Mouse (Mus musculus) erythroblast, embryonic 14.5 days (primary cell): Measurements from ENCODE around the gene Fignl2. TPM values are rescaled to one million over a fixed set of nuclear protein-coding genes. Genes with fewer than 3 reads are reported as not detected.

ENCODE experiments used
- H3K27me3 ChIP-seq: 2 replicates; pipeline ENCODE4 v1.6.1; 2012; ENCODE audit warnings: inconsistent platforms; ENCODE audit not compliant: control insufficient read depth
- H3K36me3 ChIP-seq: 2 replicates; pipeline ENCODE4 v1.6.1; 2012; ENCODE audit warnings: mild to moderate bottlenecking, inconsistent platforms; ENCODE audit not compliant: control insufficient read depth
- H3K4me1 ChIP-seq: 2 replicates; pipeline ENCODE4 v1.6.1; 2012; ENCODE audit warnings: inconsistent platforms; ENCODE audit not compliant: control insufficient read depth
- H3K4me3 ChIP-seq: replicated peaks from 2 replicates; pipeline ENCODE3; 2012; ENCODE audit warnings: moderate library complexity, mild to moderate bottlenecking, inconsistent platforms
- H3K9me3 ChIP-seq: 2 replicates; pipeline ENCODE4 v1.6.1; 2012; ENCODE audit warnings: low read length, inconsistent platforms, mixed read lengths; ENCODE audit not compliant: control insufficient read depth
- GATA1 ChIP-seq: IDR thresholded peaks from 2 replicates; pipeline ENCODE4 v1.6.1; 2012; ENCODE audit warnings: low read length, inconsistent platforms, mixed read lengths
- TAL1 ChIP-seq: IDR thresholded peaks from 3 replicates; pipeline ENCODE4 v1.6.1; 2012; ENCODE audit warnings: low read length, inconsistent platforms, mixed read lengths
- polyA plus RNA-seq: library from polyadenylated mRNA; stranded (reverse); fragments of >175 nt; gene quantifications from 2 replicates; pipeline ENCODE4 v1.2.3, GENCODE M21; 2012

The Fignl2 gene
- polyA plus RNA-seq, 1 experiment = not detected

DNA sequence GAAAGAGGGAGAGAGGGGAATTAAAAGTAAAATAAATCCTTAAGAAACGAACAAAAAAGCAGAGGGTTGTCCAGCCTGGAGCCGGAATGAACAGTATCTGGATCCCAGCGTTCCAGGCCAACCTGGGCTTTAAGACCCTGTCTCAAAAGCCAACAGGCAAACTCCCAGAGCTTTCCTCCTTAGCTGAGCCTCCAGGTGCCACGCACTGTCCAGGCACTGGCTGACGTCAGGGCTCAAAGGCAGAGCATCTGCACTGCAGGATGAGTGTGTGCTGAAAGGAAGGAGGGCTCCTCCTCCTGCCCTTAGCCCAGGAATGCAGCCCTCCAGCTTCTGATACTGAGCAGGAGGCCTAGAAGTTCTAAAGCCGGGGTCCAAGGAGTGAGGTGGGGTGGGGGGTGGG lies 15.6 kb upstream of the Fignl2 start:
- Histone ChIP-seq H3K27me3 (peaks cover 11% of the 10 kb centered on the region), H3K9me3 (no peaks in the 10 kb centered on the region), H3K4me3 (no peak overlapping the region), H3K4me1 (no peaks in the 10 kb centered on the region), H3K36me3 (no peaks in the 10 kb centered on the region)
- TF ChIP-seq GATA1 (no peak), TAL1 (no peak)

GRCm38 (mm10) chr15:101092829-101093648 lies 14.7 kb upstream of the Fignl2 start:
- Histone ChIP-seq H3K27me3 (peaks cover 6% of the 10 kb centered on the region), H3K4me3 (no peak overlapping the region)

DNA sequence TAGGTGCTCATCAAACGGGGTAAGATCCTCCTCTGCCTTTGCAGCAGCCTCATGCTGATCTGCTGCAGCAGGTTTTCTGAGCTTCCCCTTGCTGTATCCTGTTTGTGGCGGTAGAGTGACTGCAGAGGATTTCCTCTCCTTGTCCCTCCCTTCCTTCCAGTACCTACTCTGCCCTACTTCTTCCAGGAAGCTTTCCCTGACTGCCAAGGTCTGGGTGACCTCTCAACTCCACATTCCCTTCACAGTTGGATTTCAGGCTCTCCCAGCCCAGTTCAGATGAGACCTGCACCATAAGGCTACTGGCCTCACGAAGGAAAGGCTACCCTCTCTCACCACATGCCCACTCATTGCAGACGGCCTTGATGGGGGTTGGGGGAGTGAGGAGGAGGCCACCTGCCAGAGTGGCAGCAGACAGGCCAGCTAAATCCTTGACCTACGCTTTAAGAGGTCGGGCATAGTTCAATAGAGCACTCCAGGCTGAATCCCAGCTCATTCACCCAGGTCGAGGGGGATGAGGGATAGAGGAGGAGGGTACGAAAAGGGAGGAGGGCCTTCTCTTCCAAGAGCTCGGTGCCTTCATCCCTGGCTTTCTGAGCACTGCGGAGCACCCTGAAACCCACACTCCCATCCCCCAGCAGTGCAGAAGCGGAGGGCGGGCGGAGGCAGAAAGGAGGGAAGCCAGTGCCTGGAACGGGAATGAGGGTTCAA lies 13.9 kb upstream of the Fignl2 start:
- Histone ChIP-seq H3K36me3 (no peaks in the 10 kb centered on the region), H3K4me1 (no peaks in the 10 kb centered on the region), H3K27me3 (peaks cover 3% of the 10 kb centered on the region; the same call in 1 of the 2 replicates), H3K9me3 (no peaks in the 10 kb centered on the region), H3K4me3 (no peak overlapping the region)
- TF ChIP-seq TAL1 (no peak), GATA1 (no peak)

More at GRCm38 (mm10) chr15:101092829-101093648, 14.7 kb upstream of the Fignl2 start:
- Histone ChIP-seq H3K9me3 (no peaks in the 10 kb centered on the region), H3K4me1 (no peaks in the 10 kb centered on the region), H3K36me3 (no peaks in the 10 kb centered on the region)
- TF ChIP-seq TAL1 = no peak
- TF ChIP-seq GATA1 = no peak

- H3K27me3 ChIP-seq = peaks cover 3% of the 10 kb centered on the region; the same call in 1 of the 2 replicates
- no peaks in the 10 kb centered on the region for H3K36me3 ChIP-seq
- H3K4me1 ChIP-seq = no peaks in the 10 kb centered on the region
- TF ChIP-seq GATA1 (no peak), TAL1 (no peak)
- no peaks in the 10 kb centered on the region for H3K9me3 ChIP-seq
- no peak overlapping the region for H3K4me3 ChIP-seq
These were observed 13.2 kb upstream of the Fignl2 start for GRCm38 (mm10) chr15:101091551-101091950.

DNA sequence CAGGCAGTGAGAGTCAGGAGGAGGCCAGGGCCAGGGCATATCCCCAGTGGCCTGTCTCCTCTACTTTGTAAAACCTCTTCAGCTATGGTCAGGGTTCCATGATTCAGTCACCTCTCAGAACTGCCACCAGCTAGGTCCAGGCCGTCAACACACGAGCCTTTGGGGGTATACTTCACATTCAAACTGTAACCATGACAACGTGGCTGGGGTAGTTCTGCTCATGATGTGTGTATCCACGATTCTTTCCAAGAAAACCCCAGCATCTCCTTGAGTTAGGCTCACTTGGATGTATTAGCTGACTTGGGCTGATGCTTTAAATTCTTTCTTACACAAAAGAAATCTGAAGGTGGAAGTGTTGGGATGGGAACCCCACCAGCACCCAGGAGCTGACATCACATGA lies 9.9 kb upstream of the Fignl2 start:
- Histone ChIP-seq H3K4me3 (no peak overlapping the region), H3K36me3 (no peaks in the 10 kb centered on the region), H3K4me1 (no peaks in the 10 kb centered on the region), H3K9me3 (no peaks in the 10 kb centered on the region), H3K27me3 (peaks cover 3% of the 10 kb centered on the region; the same call in 1 of the 2 replicates)
- TF ChIP-seq GATA1 (no peak), TAL1 (no peak)

DNA sequence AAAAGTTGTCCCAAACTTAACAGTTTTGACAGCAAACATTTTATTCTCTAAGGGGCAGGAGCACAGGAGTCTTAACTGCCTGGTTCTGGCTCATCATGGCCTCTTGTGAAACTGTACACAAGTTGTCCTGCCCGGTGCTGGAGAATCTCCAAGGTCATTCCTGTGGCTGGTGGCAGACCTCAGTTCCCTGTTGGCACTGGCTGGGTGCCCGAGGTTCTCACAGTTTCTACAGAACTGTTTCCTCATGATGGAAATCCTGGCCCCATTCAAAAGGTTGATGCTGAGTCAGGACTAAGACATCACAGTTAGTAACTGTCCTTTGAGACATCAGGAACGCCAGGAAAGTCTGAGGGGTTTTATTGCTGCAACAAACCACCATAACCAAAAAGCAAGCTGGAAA lies 8.6 kb upstream of the Fignl2 start:
- H3K27me3 ChIP-seq = no peaks in the 10 kb centered on the region
- H3K4me3 ChIP-seq = no peak overlapping the region
- TF ChIP-seq TAL1 = no peak
- H3K4me1 ChIP-seq = no peaks in the 10 kb centered on the region
- no peaks in the 10 kb centered on the region for H3K9me3 ChIP-seq
- no peaks in the 10 kb centered on the region for H3K36me3 ChIP-seq

GRCm38 (mm10) chr15:101086451-101086850 lies 8.1 kb upstream of the Fignl2 start:
- no peaks in the 10 kb centered on the region for H3K36me3 ChIP-seq
- H3K27me3 ChIP-seq = no peaks in the 10 kb centered on the region
- TF ChIP-seq GATA1 (no peak), TAL1 (no peak)
- no peak overlapping the region for H3K4me3 ChIP-seq
- no peaks in the 10 kb centered on the region for H3K4me1 ChIP-seq
- no peaks in the 10 kb centered on the region for H3K9me3 ChIP-seq

- no peaks in the 10 kb centered on the region for H3K4me1 ChIP-seq
- no peaks in the 10 kb centered on the region for H3K36me3 ChIP-seq
- no peaks in the 10 kb centered on the region for H3K9me3 ChIP-seq
- no peak overlapping the region for H3K4me3 ChIP-seq
- peaks cover 8% of the 10 kb centered on the region for H3K27me3 ChIP-seq
- TF ChIP-seq GATA1 (no peak), TAL1 (no peak)
These were observed 6.1 kb upstream of the Fignl2 start for GRCm38 (mm10) chr15:101084499-101084898.

- TF ChIP-seq GATA1 (no peak), TAL1 (no peak)
- Histone ChIP-seq H3K36me3 (no peaks in the 10 kb centered on the region), H3K9me3 (no peaks in the 10 kb centered on the region), H3K27me3 (peaks cover 31% of the 10 kb centered on the region), H3K4me3 (no peak overlapping the region), H3K4me1 (no peaks in the 10 kb centered on the region)
These were observed 3.9 kb upstream of the Fignl2 start for GRCm38 (mm10) chr15:101082236-101082635.
